Mouse (Mus musculus) lung, embryonic 14.5 days (tissue): ENCODE results near the gene Agtrap. TPM values are rescaled to one million over a fixed set of nuclear protein-coding genes. Genes with fewer than 3 reads are reported as not detected.
A peak's percentile ranks its signal among the peaks of the same experiment; 100 is the strongest.
"Not testable (repeated sequence)": the region's sequence is repeated elsewhere in the genome, so short reads cannot be mapped to it uniquely, and the experiment has no call there.

ENCODE experiments used
- ATAC-seq: fragments of 200-750 bp; cut with Nextera tagmentation; 2 replicates; pipeline ENCODE4 v1.8.0; 2017; ENCODE audit warnings: mild to moderate bottlenecking, moderate TSS enrichment, moderate library complexity; ENCODE audit not compliant: insufficient read depth
- DNase-seq: peaks from one replicate; pipeline ENCODE4 v3.0.0-alpha.2; 2015
- H3K27ac ChIP-seq: fragments of 300-500 bp; sonication (generic); 2 replicates; pipeline ENCODE4 v1.5.1; 2014; ENCODE audit warnings: low read depth, mild to moderate bottlenecking, moderate library complexity
- H3K27me3 ChIP-seq: fragments of 300-500 bp; sonication (generic); 2 replicates; pipeline ENCODE4 v1.6.1; 2014; ENCODE audit warnings: low read length, control low read depth; ENCODE audit not compliant: insufficient read depth
- H3K36me3 ChIP-seq: fragments of 300-500 bp; sonication (generic); 2 replicates; pipeline ENCODE4 v1.6.1; 2014; ENCODE audit warnings: control low read depth; ENCODE audit not compliant: insufficient read depth
- H3K4me1 ChIP-seq: fragments of 300-500 bp; sonication (generic); 2 replicates; pipeline ENCODE4 v1.6.1; 2014; ENCODE audit warnings: antibody characterized with exemption, control low read depth; ENCODE audit not compliant: insufficient read depth
- H3K4me2 ChIP-seq: fragments of 300-500 bp; sonication (generic); 2 replicates; pipeline ENCODE4 v1.6.1; 2014; ENCODE audit warnings: mild to moderate bottlenecking
- H3K4me3 ChIP-seq: fragments of 300-500 bp; sonication (generic); 2 replicates; pipeline ENCODE4 v1.5.1; 2014; ENCODE audit warnings: low read depth, low read length
- H3K9ac ChIP-seq: fragments of 300-500 bp; sonication (generic); 2 replicates; pipeline ENCODE4 v1.6.1; 2014
- H3K9me3 ChIP-seq: fragments of 300-500 bp; sonication (generic); 2 replicates; pipeline ENCODE4 v1.6.1; 2016; ENCODE audit warnings: low read depth, low read length, control low read depth
- CTCF ChIP-seq: IDR thresholded peaks from 2 replicates; pipeline ENCODE4 v1.5.1; 2016; ENCODE audit warnings: antibody characterized with exemption, low read depth
- WGBS: fragments of 180-500 bp; shearing (Covaris S2); extraction: QIAGEN DNeasy Blood & Tissue Kit; methylation state at CpG from one replicate; pipeline ENCODE4 v1.1.7; 2014; 5-methylcytosine and 5-hydroxymethylcytosine counted together
- polyA plus RNA-seq: library from polyadenylated mRNA; unstranded; fragments of >200 nt; fragmentation: Nextera tagmentation; extraction: Ambion mirVana; gene quantifications from 2 replicates; pipeline ENCODE4 v1.2.1, GENCODE M21; 2014

Agtrap gene
- polyA plus RNA-seq, 1 experiment from 2014 or later = 14.2 TPM

- TF ChIP-seq CTCF = no peak
- Histone ChIP-seq H3K4me3 (no peak overlapping the region), H3K27ac (no peak overlapping the region), H3K9me3 (no peaks in the 10 kb centered on the region), H3K9ac (no peak overlapping the region), H3K4me1 (no peaks in the 10 kb centered on the region), H3K36me3 (peaks cover 86% of the 10 kb centered on the region), H3K4me2 (no peak overlapping the region), H3K27me3 (no peaks in the 10 kb centered on the region)
- WGBS = 88% methylated on average over 13 of the region's 13 CpGs
- DNase-seq = no peak
- no peak for ATAC-seq
Measured at GRCm38 (mm10) chr4:148051046-148051776, 36.6 kb downstream of the Agtrap start.

GRCm38 (mm10) chr4:148050396-148050914 lies 37.4 kb downstream of the Agtrap start:
- 80% methylated on average over 3 of the region's 3 CpGs for WGBS
- not testable (repeated sequence) for H3K4me3 ChIP-seq

GRCm38 (mm10) chr4:148046450-148047031 lies 41.3 kb downstream of the Agtrap start:
- WGBS = 50% methylated on average over 4 of the region's 4 CpGs
- peaks cover 77% of the 10 kb centered on the region for H3K36me3 ChIP-seq
- no peak overlapping the region for H3K27ac ChIP-seq
- H3K4me3 ChIP-seq = no peak overlapping the region
- no peak overlapping the region for H3K9ac ChIP-seq
- H3K4me1 ChIP-seq = peaks cover 7% of the 10 kb centered on the region; the same call in 1 of the 2 replicates
- DNase-seq (no peak), ATAC-seq (no peak; the same call in 1 of the 2 replicates)
- H3K4me2 ChIP-seq = no peak overlapping the region
- TF ChIP-seq CTCF = no peak
- H3K27me3 ChIP-seq = no peaks in the 10 kb centered on the region
- no peaks in the 10 kb centered on the region for H3K9me3 ChIP-seq

More at GRCm38 (mm10) chr4:148050396-148050914, 37.4 kb downstream of the Agtrap start:
- H3K36me3 ChIP-seq = peaks cover 86% of the 10 kb centered on the region
- H3K9ac ChIP-seq, ATAC-seq, H3K4me1 ChIP-seq, H3K27me3 ChIP-seq, H3K9me3 ChIP-seq, H3K4me2 ChIP-seq, H3K27ac ChIP-seq, DNase-seq: not testable (repeated sequence)

GRCm38 (mm10) chr4:148044113-148044512 lies 43.7 kb downstream of the Agtrap start:
- Histone ChIP-seq H3K27ac (no peak overlapping the region), H3K27me3 (no peaks in the 10 kb centered on the region), H3K9me3 (no peaks in the 10 kb centered on the region), H3K4me1 (peaks cover 23% of the 10 kb centered on the region), H3K4me3 (no peak overlapping the region), H3K4me2 (no peak overlapping the region), H3K36me3 (peaks cover 53% of the 10 kb centered on the region), H3K9ac (no peak overlapping the region)
- DNase-seq = no peak
- ATAC-seq = no peak
- 90% methylated on average over 2 of the region's 2 CpGs for WGBS
- no peak for TF ChIP-seq CTCF

- peaks cover 23% of the 10 kb centered on the region for H3K4me1 ChIP-seq
- peaks cover 45% of the 10 kb centered on the region for H3K36me3 ChIP-seq
- H3K4me3 ChIP-seq, ATAC-seq, DNase-seq, H3K27me3 ChIP-seq, H3K9me3 ChIP-seq, H3K27ac ChIP-seq, H3K9ac ChIP-seq: not testable (repeated sequence)
- H3K4me2 ChIP-seq = peak overlapping the region; percentile 94; the same call in 1 of the 2 replicates
- 86% methylated on average over 6 of the region's 8 CpGs for WGBS
Measured at GRCm38 (mm10) chr4:148043327-148043726, 44.5 kb downstream of the Agtrap start.

- peak overlapping the region; percentile 94 for H3K4me2 ChIP-seq
- WGBS = 2% methylated on average over 16 of the region's 16 CpGs
- peaks cover 33% of the 10 kb centered on the region for H3K36me3 ChIP-seq
- DNase-seq (peak; percentile 85), ATAC-seq (no peak)
- H3K9me3 ChIP-seq = no peaks in the 10 kb centered on the region
- TF ChIP-seq CTCF = no peak
- no peaks in the 10 kb centered on the region for H3K27me3 ChIP-seq
- H3K9ac ChIP-seq = peak overlapping the region; percentile 54
- peak overlapping the region; percentile 89 for H3K27ac ChIP-seq
- H3K4me1 ChIP-seq = peaks cover 23% of the 10 kb centered on the region
- H3K4me3 ChIP-seq = peak overlapping the region; percentile 74
Measured at GRCm38 (mm10) chr4:148041611-148042191, 46.1 kb downstream of the Agtrap start.
